8 mouse cellular contexts compared by ENCODE assay signal in the genomic region with DNA sequence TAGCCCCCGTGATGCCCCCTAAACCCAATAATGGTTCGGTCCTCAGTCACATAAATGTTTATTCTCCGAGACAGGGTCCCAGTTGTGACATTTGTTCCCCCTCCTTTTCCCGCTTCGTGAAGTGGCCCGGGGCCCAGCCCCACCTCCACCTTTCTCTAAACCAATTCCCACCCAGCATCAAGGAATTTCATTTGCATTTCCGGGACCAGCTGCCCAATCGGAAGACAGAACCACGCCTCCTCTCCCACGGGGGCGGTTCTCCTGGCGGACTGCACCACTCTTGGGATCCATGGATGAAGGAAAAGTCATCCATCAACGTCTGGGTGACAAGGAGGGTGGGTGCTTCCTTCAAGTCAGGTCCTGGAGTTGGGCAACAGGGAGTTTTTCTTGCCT. TPM values are rescaled to one million over a fixed set of nuclear protein-coding genes. Genes with fewer than 3 reads are reported as not detected.
DNase-seq lines count a peak whose midpoint lies in the region; ATAC-seq and TF ChIP-seq lines count a peak whose summit lies in the region.

No protein-coding gene starts in this region.

- ATAC-seq in forebrain, embryonic 16.5 days: peak; percentile 79
- peak; percentile 77 for ATAC-seq in intestine, postnatal 0 days

- H3K36me3 ChIP-seq in forebrain, embryonic 16.5 days (ENCODE audit: control insufficient read depth, insufficient read depth): no peaks in the 10 kb centered on the region
- H3K36me3 ChIP-seq in intestine, postnatal 0 days (ENCODE audit: control insufficient read depth, insufficient read depth): no peaks in the 10 kb centered on the region

- DNase-seq in ES-CJ7 (ENCODE audit: low read depth, low spot score): peak; percentile 96
- DNase-seq in brain, embryonic 18.5 days (ENCODE audit: low read depth, low spot score): peak; percentile 87
- peak; percentile 84 to 94 for DNase-seq in left cerebral cortex, adult 9 months (ENCODE audit: low spot score in 2 of 2)
- DNase-seq in lung, postnatal 36 days: peak; percentile 83
- DNase-seq in right cerebral cortex, postnatal 4 days: peak; percentile 83
- DNase-seq in spleen, adult 12 weeks (ENCODE audit: low spot score): no peak

- no peak for TF ChIP-seq CTCF in intestine, postnatal 0 days (IDR thresholded peaks at IDR 0.05; ENCODE audit: low read depth)

- H3K27ac ChIP-seq in forebrain, embryonic 16.5 days (ENCODE audit: low read length): peak overlapping the region; percentile 57
- no peak overlapping the region for H3K27ac ChIP-seq in intestine, postnatal 0 days (ENCODE audit: low read depth, low read length)

- WGBS in forebrain, embryonic 16.5 days: under 1% methylated on average over 13 of the region's 13 CpGs
- 1% methylated on average over 13 of the region's 13 CpGs for WGBS in intestine, postnatal 0 days

- H3K9ac ChIP-seq in forebrain, embryonic 16.5 days (replicated peaks; ENCODE audit: low read depth, low read length): peak overlapping the region; percentile 60
- peak overlapping the region; percentile 11; the same call in 1 of the 2 replicates for H3K9ac ChIP-seq in intestine, postnatal 0 days (ENCODE audit: low read depth, low read length)

- no peaks in the 10 kb centered on the region for H3K9me3 ChIP-seq in forebrain, embryonic 16.5 days (ENCODE audit: control insufficient read depth, low read length)
- no peaks in the 10 kb centered on the region for H3K9me3 ChIP-seq in intestine, postnatal 0 days (ENCODE audit: control insufficient read depth)

- peak overlapping the region; percentile 82 for H3K4me2 ChIP-seq in forebrain, embryonic 16.5 days (ENCODE audit: low read length)
- H3K4me2 ChIP-seq in intestine, postnatal 0 days (replicated peaks; ENCODE audit: low read depth): peak overlapping the region; percentile 70

- peaks cover 31% of the 10 kb centered on the region for H3K4me1 ChIP-seq in forebrain, embryonic 16.5 days (replicated peaks; ENCODE audit: control insufficient read depth, insufficient read depth, low read length)
- 0 out of 2 replicates have a peak, but pooled peaks cover 3% of the 10 kb centered on the region for H3K4me1 ChIP-seq in intestine, postnatal 0 days (replicated peaks; ENCODE audit: control insufficient read depth, insufficient read depth, low read length)

- peak overlapping the region; percentile 62 for H3K4me3 ChIP-seq in forebrain, embryonic 16.5 days (replicated peaks; ENCODE audit: low read length)
- peak overlapping the region; percentile 44 for H3K4me3 ChIP-seq in intestine, postnatal 0 days (ENCODE audit: low read depth, low read length)

- H3K27me3 ChIP-seq in forebrain, embryonic 16.5 days (replicated peaks; ENCODE audit: control insufficient read depth, insufficient read depth, low read length): 0 out of 2 replicates have a peak, but pooled peaks cover 2% of the 10 kb centered on the region
- peaks cover 52% of the 10 kb centered on the region for H3K27me3 ChIP-seq in intestine, postnatal 0 days (replicated peaks; ENCODE audit: control insufficient read depth, insufficient read depth, low read length)

RNA-seq across cellular contexts. Expression of a gene that starts 0.4 kb away (rescaled TPM):
- 8.7 and 13.2 TPM in 2 replicates for polyA plus RNA-seq in forebrain, embryonic 16.5 days (2015; fragmentation: Nextera tagmentation; extraction: Ambion mirVana)
- polyA plus RNA-seq in intestine, postnatal 0 days (2015; fragmentation: Nextera tagmentation; extraction: Ambion mirVana): 0.07 and 0.09 TPM in 2 replicates

RNA-seq across cellular contexts. Expression of a gene that starts 25.1 kb away (rescaled TPM):
- polyA plus RNA-seq in forebrain, embryonic 16.5 days (2015; fragmentation: Nextera tagmentation; extraction: Ambion mirVana): 3.2 and 4.3 TPM in 2 replicates
- 12.5 and 15.5 TPM in 2 replicates for polyA plus RNA-seq in intestine, postnatal 0 days (2015; fragmentation: Nextera tagmentation; extraction: Ambion mirVana)

RNA-seq across cellular contexts. Expression of a gene that starts 32.0 kb away (rescaled TPM):
- polyA plus RNA-seq in forebrain, embryonic 16.5 days (2015; fragmentation: Nextera tagmentation; extraction: Ambion mirVana): 0.52 and 0.92 TPM in 2 replicates
- polyA plus RNA-seq in intestine, postnatal 0 days (2015; fragmentation: Nextera tagmentation; extraction: Ambion mirVana): 1.3 and 1.6 TPM in 2 replicates

RNA-seq across cellular contexts. Expression of a gene that starts 32.5 kb away (rescaled TPM):
- polyA plus RNA-seq in forebrain, embryonic 16.5 days (2015; fragmentation: Nextera tagmentation; extraction: Ambion mirVana): 291 and 311 TPM in 2 replicates
- 116 and 126 TPM in 2 replicates for polyA plus RNA-seq in intestine, postnatal 0 days (2015; fragmentation: Nextera tagmentation; extraction: Ambion mirVana)

RNA-seq across cellular contexts. Expression of a gene that starts 52.2 kb away (rescaled TPM):
- 173 and 179 TPM in 2 replicates for polyA plus RNA-seq in forebrain, embryonic 16.5 days (2015; fragmentation: Nextera tagmentation; extraction: Ambion mirVana)
- 419 and 467 TPM in 2 replicates for polyA plus RNA-seq in intestine, postnatal 0 days (2015; fragmentation: Nextera tagmentation; extraction: Ambion mirVana)
